Mouse (Mus musculus): Measurements from ENCODE around the gene Zfr2. TPM values are rescaled to one million over a fixed set of nuclear protein-coding genes. Genes with fewer than 3 reads are reported as not detected.

The Zfr2 gene
- polyA plus RNA-seq, 1 experiment from 2014 or later, result 4.1 TPM

- no peaks in the 10 kb centered on the region for H3K36me3 ChIP-seq
- no peak within 1 kb of the TSS for H3K27ac ChIP-seq (replicated peaks)
- peak within 1 kb of the TSS; percentile 8; the same call in 1 of the 2 replicates for H3K4me3 ChIP-seq
- WGBS, result 14% methylated on average over 43 of the region's 44 CpGs
- no peak for ATAC-seq (ENCODE audit: extremely low read depth, insufficient number of reproducible peaks, low FRiP score, low TSS enrichment)
- H3K9ac ChIP-seq, result peak within 1 kb of the TSS; percentile 14; the same call in 1 of the 2 replicates
- peaks cover 78% of the 10 kb centered on the region for H3K27me3 ChIP-seq (replicated peaks)
- peaks cover 16% of the 10 kb centered on the region for H3K4me1 ChIP-seq
- no peaks in the 10 kb centered on the region for H3K9me3 ChIP-seq
- peak within 1 kb of the TSS; percentile 28 for H3K4me2 ChIP-seq
Measured at GRCm38 (mm10) chr10:81252424-81253419, 19.8 kb downstream of the Zfr2 start, which contains the start of gene Matk. Gene Matk, plus strand, starts transcription at chr10:81252935.

- Histone ChIP-seq H3K9me3 (no peaks in the 10 kb centered on the region), H3K4me2 (no peak overlapping the region), H3K27me3 (replicated peaks) (peaks cover 100% of the 10 kb centered on the region), H3K36me3 (no peaks in the 10 kb centered on the region), H3K4me1 (peaks cover 26% of the 10 kb centered on the region), H3K4me3 (no peak overlapping the region), H3K9ac (no peak overlapping the region), H3K27ac (replicated peaks) (no peak overlapping the region)
- 44% methylated on average over 1 of the region's 1 CpGs for WGBS
- no peak for ATAC-seq (ENCODE audit: extremely low read depth, insufficient number of reproducible peaks, low FRiP score, low TSS enrichment)
Measured at GRCm38 (mm10) chr10:81254886-81255285, 21.9 kb downstream of the Zfr2 start.

- Histone ChIP-seq H3K36me3 (peaks cover 17% of the 10 kb centered on the region; the same call in 1 of the 2 replicates), H3K4me2 (peak overlapping the region; percentile 79), H3K4me1 (peaks cover 25% of the 10 kb centered on the region), H3K27ac (replicated peaks) (no peak overlapping the region), H3K27me3 (replicated peaks) (peaks cover 88% of the 10 kb centered on the region), H3K4me3 (peak overlapping the region; percentile 55), H3K9me3 (peaks cover 7% of the 10 kb centered on the region; the same call in 1 of the 2 replicates), H3K9ac (peak overlapping the region; percentile 72)
- ATAC-seq (ENCODE audit: extremely low read depth, insufficient number of reproducible peaks, low FRiP score, low TSS enrichment), result no peak
- WGBS, result 5% methylated on average over 62 of the region's 62 CpGs
Measured at GRCm38 (mm10) chr10:81257158-81258039, 24.4 kb downstream of the Zfr2 start.

GRCm38 (mm10) chr10:81259225-81259884 lies 26.4 kb downstream of the Zfr2 start:
- Histone ChIP-seq H3K4me1 (peaks cover 18% of the 10 kb centered on the region), H3K9me3 (peaks cover 7% of the 10 kb centered on the region; the same call in 1 of the 2 replicates), H3K36me3 (peaks cover 36% of the 10 kb centered on the region), H3K27ac (replicated peaks) (no peak overlapping the region), H3K4me2 (no peak overlapping the region), H3K9ac (peak overlapping the region; percentile 33), H3K27me3 (replicated peaks) (peaks cover 69% of the 10 kb centered on the region), H3K4me3 (peak overlapping the region; percentile 8; the same call in 1 of the 2 replicates)
- 41% methylated on average over 21 of the region's 21 CpGs for WGBS
- ATAC-seq (ENCODE audit: extremely low read depth, insufficient number of reproducible peaks, low FRiP score, low TSS enrichment), result no peak

- H3K36me3 ChIP-seq, result peaks cover 50% of the 10 kb centered on the region
- H3K9ac ChIP-seq, result no peak overlapping the region
- no peak overlapping the region for H3K4me3 ChIP-seq
- H3K27ac ChIP-seq (replicated peaks), result no peak overlapping the region
- no peak overlapping the region for H3K4me2 ChIP-seq
- H3K9me3 ChIP-seq, result peaks cover 7% of the 10 kb centered on the region; the same call in 1 of the 2 replicates
- ATAC-seq (ENCODE audit: extremely low read depth, insufficient number of reproducible peaks, low FRiP score, low TSS enrichment), result no peak
- H3K4me1 ChIP-seq, result peaks cover 27% of the 10 kb centered on the region
- 83% methylated on average over 4 of the region's 4 CpGs for WGBS
- H3K27me3 ChIP-seq (replicated peaks), result peaks cover 52% of the 10 kb centered on the region
Measured at GRCm38 (mm10) chr10:81261025-81261424, 28.1 kb downstream of the Zfr2 start.

- H3K4me3 ChIP-seq, result peak overlapping the region; percentile 60
- ATAC-seq (ENCODE audit: extremely low read depth, insufficient number of reproducible peaks, low FRiP score, low TSS enrichment), result no peak
- H3K27ac ChIP-seq (replicated peaks), result no peak overlapping the region
- peaks cover 62% of the 10 kb centered on the region for H3K36me3 ChIP-seq
- peaks cover 7% of the 10 kb centered on the region for H3K27me3 ChIP-seq (replicated peaks)
- peaks cover 5% of the 10 kb centered on the region; the same call in 1 of the 2 replicates for H3K9me3 ChIP-seq
- peak overlapping the region; percentile 83 for H3K4me2 ChIP-seq
- H3K9ac ChIP-seq, result peak overlapping the region; percentile 83
- peaks cover 25% of the 10 kb centered on the region for H3K4me1 ChIP-seq
- 93% methylated on average over 8 of the region's 8 CpGs for WGBS
Measured at GRCm38 (mm10) chr10:81265540-81265939, 32.6 kb downstream of the Zfr2 start.

GRCm38 (mm10) chr10:81266211-81267105 lies 33.5 kb downstream of the Zfr2 start, which contains the start of the genes Mrpl54 and Apba3:
Gene Mrpl54, minus strand, starts transcription at chr10:81266934.
Gene Apba3, plus strand, starts transcription at chr10:81266960.
- Histone ChIP-seq H3K27me3 (replicated peaks) (no peaks in the 10 kb centered on the region), H3K9me3 (no peaks in the 10 kb centered on the region), H3K4me3 (peak within 1 kb of the TSS; percentile 87), H3K4me2 (peak within 1 kb of the TSS; percentile 92), H3K27ac (replicated peaks) (peak within 1 kb of the TSS; percentile 82), H3K4me1 (peaks cover 25% of the 10 kb centered on the region), H3K36me3 (peaks cover 64% of the 10 kb centered on the region), H3K9ac (peak within 1 kb of the TSS; percentile 97)
- under 1% methylated on average over 48 of the region's 48 CpGs for WGBS
- ATAC-seq (ENCODE audit: extremely low read depth, insufficient number of reproducible peaks, low FRiP score, low TSS enrichment), result peak; percentile 84

- Histone ChIP-seq H3K4me2 (peak overlapping the region; percentile 92), H3K36me3 (peaks cover 65% of the 10 kb centered on the region), H3K27ac (replicated peaks) (peak overlapping the region; percentile 70), H3K9ac (peak overlapping the region; percentile 97), H3K9me3 (no peaks in the 10 kb centered on the region), H3K4me1 (peaks cover 25% of the 10 kb centered on the region), H3K4me3 (peak overlapping the region; percentile 87), H3K27me3 (replicated peaks) (no peaks in the 10 kb centered on the region)
- ATAC-seq (ENCODE audit: extremely low read depth, insufficient number of reproducible peaks, low FRiP score, low TSS enrichment), result peak; percentile 33; the same call in 1 of the 2 replicates
- WGBS, result 2% methylated on average over 23 of the region's 23 CpGs
Measured at GRCm38 (mm10) chr10:81268056-81268455, 35.1 kb downstream of the Zfr2 start.

- peak overlapping the region; percentile 70 for H3K27ac ChIP-seq (replicated peaks)
- peaks cover 65% of the 10 kb centered on the region for H3K36me3 ChIP-seq
- ATAC-seq (ENCODE audit: extremely low read depth, insufficient number of reproducible peaks, low FRiP score, low TSS enrichment), result no peak
- peak overlapping the region; percentile 97 for H3K9ac ChIP-seq
- peak overlapping the region; percentile 92 for H3K4me2 ChIP-seq
- H3K27me3 ChIP-seq (replicated peaks), result no peaks in the 10 kb centered on the region
- peaks cover 25% of the 10 kb centered on the region for H3K4me1 ChIP-seq
- peak overlapping the region; percentile 87 for H3K4me3 ChIP-seq
- WGBS, result 78% methylated on average over 16 of the region's 16 CpGs
- H3K9me3 ChIP-seq, result no peaks in the 10 kb centered on the region
Measured at GRCm38 (mm10) chr10:81268643-81269412, 35.9 kb downstream of the Zfr2 start.
